Mouse (Mus musculus) mature B cell (primary cell): ENCODE measurements around the gene Gm38119.
"Not testable (repeated sequence)": the region's sequence is repeated elsewhere in the genome, so short reads cannot be mapped to it uniquely, and the experiment has no call there.

Source experiments
- in situ Hi-C: fragments of 300-500 bp; cut with MboI; formaldehyde crosslinking; loops from 2 replicates; pipeline ENCODE4 v1.14.3; 2019

The Gm38119 gene

DNA sequence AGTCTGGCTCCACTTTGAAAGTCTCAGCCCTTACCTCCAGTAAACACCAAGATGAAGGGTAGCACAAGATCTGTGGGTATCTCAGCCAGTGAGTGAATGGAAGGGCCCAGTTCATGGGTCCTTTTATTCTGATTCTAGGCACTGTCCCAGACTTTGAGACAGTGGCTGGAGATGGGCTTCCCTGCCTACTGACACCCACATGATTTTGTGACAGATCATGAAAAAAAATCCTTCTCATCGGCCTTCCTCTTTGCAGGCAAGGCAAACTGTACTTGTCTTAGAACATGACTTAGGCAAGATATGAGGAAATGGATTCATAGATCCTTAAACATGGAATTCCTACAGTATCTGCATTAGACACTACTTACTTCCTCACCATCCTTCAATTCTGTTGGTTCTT is at the start of gene Gm38119:
Gm38119 (minus strand) TSS at position 101 of the 400 bp plus-strand sequence.
- in situ Hi-C loops, result no loop called here

DNA sequence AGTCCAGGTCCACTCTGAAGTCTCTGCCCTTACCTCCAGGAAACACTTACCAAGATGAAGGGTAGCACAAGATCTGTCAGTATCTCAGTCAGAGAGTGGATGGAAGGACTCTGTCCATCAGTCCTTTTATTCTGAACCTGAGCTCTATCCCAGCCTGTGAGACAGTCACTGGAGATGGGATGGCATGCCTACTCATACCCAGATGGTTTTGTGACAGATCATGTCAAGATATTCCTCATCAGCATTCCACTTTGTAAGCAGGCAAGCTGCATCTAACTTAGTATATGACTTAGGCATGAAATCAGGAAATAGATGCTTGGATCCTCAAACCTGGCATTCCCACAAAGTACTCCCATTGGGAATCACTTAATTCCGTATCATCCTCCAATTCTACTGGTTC is 39.9 kb upstream of the Gm38119 start, which contains the start of gene Lce1i:
Lce1i (minus strand) TSS at position 101 of the 400 bp plus-strand sequence.
- in situ Hi-C loops, result no loop called here

DNA sequence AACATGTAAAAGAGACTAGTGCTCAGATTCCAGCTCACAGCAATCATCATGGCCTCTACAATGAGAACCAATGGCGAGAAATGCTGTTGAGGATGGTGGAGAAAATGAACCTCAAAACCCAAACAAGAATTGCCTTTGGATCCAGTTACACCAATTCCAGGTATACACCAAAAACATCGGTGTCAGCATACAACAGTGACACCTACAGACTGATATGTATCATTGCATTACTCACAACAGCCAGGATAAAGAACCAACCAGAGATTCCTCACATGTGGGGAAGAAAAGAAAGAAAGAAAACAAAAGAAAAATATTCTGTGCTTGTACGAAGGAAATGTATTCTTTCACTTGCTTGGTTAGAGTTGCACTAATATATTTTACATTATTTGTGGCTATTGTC is 32.7 kb upstream of the Gm38119 start:
- in situ Hi-C loops, result no loop called here

DNA sequence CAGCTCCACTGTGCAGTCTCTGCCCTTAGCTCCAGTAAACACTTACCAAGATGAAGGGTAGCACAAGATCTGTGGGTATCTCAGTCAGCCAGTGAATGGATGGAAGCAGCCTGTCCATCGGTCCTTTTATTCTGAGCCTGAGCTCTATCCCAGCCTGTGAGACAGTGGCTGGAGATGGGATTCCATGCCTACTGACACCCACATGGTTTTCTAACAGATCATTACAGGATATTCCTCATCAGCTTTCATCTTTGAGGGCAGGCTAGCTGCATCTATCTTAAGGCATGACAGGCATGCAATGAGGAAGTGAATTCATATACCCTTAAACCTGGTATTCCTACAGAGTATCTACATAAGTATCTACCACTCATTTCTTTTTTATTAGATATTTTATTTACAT is 26.1 kb upstream of the Gm38119 start, which contains the start of gene Lce1h:
Lce1h (minus strand) TSS at position 101 of the 400 bp plus-strand sequence.
- in situ Hi-C loops, result no loop called here

DNA sequence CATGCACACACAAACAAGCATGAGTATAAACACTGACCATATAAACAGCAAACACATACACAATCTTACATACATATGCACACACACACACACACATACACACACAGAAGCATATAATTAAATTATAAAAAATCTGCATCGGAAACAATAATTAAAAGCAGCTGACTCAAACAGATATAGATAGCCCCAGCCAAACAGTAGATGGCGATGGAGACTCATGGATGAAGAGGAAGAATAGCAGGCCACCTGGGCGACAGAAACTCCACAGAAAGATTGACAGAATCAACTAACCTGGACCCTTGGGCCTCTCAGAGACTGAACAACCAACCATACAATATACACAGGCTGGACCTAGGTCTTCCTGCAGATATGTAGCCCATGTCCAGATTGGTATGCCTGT is 14.3 kb upstream of the Gm38119 start:
- in situ Hi-C loops, result no loop called here

DNA sequence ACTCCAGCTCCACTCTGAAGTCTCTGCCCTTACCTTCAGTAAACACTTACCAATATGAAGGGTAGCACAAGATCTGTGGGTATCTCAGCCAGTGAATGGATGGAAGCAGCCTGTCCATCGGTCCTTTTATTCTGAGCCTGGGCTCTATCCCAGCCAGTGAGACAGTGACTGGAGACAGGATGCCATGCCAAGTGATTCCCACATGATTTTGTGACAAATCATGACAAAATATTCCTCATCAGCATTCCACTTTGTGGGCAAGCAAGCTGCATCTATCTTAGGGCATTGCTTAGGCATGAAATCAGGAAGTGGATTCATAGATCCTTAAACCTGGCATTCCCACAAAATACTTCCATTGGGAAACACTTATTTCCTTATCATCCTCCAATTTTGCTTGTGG is 13.3 kb upstream of the Gm38119 start, which contains the start of gene Lce1g:
Lce1g (minus strand) TSS at position 101 of the 400 bp plus-strand sequence.
- in situ Hi-C loops, result no loop called here

DNA sequence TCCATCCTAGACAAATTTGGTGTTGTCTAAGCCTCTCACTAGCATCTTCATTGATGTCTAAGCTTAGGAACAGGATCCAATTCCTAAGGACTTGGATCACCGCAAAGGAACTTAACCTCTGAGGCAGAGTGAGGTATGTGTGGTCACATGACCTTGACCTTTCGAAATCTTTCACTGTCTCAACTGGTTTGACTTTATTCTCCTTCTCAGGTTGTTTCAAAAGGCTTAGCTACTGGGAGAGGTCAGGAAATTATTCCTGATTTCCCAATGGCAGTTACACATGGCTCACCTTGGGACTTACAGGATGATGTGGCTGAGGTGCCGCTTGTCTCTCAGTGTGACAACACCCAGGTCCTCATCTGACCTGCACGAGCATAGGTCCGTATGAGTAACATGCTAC is 16.3 kb downstream of the Gm38119 start:
- in situ Hi-C loops, result no loop called here

DNA sequence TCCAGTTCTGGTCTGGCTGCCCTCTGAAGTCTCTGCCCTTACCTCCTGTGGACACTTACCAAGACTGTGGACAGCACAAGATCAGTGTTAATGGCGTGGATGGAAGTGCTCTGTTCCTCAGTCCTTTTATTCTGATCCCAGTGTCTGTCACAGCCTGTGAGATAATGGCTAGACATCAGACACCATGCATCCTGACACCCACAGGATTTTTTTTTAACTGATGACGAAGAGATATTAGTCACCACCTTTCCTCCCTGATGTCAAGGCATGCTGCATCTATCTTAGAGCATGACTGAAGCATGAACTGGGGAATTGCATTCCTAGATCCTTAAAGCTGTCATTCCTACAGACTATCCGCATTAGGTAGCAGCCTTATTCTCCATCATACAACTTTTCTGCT is 18.6 kb downstream of the Gm38119 start, which contains the start of gene Lce1f:
Lce1f (minus strand) TSS at position 101 of the 400 bp plus-strand sequence.
- in situ Hi-C loops, result no loop called here

DNA sequence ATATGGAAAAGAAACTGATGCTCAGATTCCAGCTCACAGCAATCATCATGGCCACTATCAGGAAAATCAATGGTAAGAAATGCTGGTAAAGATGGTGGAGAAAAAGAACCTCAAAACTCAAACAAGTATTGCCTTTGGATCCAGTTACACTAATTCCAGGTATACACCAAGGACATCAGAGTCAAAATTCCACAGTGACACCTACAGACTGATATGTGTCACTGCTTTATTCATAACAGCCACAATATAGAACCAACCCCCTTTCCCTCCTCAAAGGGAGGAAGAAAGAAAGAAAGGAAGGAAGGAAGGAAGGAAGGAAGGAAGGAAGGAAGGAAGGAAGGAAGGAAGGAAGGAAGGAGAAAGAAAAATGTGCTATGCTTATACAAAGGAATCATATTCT is 23.8 kb downstream of the Gm38119 start:
- in situ Hi-C loops, result no loop called here

DNA sequence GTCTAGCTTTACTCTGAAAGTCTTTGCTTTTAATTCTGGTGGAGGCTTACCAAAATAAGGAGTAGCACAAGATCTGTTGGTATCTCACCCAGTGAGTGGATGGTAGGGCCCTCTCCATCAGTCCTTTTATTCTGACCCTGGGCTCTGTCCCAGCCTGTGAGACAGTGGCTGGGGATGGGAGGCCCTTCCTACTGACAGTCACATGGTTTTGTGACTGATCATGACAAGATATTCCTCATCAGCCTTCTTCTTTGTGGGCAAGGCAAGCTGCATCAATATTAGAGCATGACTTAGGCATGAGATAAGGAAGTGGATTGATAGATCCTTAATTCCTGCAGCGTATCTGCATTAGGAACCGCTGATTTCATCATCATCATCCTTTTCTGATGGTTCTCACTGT is 29.9 kb downstream of the Gm38119 start, which contains the start of gene Lce1e:
Lce1e (minus strand) TSS at position 101 of the 400 bp plus-strand sequence.
- in situ Hi-C loops, result no loop called here

DNA sequence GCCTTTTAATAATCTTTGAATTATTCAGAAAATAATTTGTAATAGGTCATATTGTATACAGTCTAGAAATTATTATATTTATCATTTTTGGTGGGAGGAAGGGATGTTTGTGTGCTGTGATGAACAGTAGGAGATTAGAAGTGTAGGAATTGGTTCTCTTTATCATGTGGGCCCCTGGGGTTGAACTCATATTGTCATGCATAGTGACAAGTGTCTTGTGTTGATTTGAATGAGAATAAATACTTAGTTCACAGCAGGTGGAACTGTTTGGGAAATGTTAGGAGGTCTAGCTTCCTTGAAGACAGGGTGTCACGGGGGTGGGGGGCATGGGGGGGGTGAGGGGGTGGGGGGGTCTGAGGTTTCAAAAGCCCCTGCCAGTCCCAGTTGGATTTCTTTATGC is 44.3 kb downstream of the Gm38119 start:
- in situ Hi-C loops, result no loop called here

DNA sequence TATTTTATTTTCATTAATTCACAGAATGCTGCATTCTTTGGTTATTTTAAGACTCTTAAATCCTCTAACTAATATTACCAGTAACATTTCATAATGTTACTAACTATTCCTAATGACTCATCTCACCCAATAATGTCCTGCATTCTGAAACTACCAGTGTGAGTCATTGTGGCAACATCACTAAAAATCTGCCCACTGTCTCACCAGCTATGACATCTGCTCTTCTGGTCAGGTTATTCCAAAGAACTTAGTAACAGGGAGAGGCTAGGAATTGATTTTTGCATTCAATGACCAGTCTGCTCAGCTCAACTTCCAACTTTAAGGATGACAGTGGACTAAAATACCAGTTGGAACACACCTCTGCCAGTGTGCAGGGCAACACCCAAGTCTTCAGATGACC is 47.2 kb downstream of the Gm38119 start:
- in situ Hi-C loops, result no loop called here

DNA sequence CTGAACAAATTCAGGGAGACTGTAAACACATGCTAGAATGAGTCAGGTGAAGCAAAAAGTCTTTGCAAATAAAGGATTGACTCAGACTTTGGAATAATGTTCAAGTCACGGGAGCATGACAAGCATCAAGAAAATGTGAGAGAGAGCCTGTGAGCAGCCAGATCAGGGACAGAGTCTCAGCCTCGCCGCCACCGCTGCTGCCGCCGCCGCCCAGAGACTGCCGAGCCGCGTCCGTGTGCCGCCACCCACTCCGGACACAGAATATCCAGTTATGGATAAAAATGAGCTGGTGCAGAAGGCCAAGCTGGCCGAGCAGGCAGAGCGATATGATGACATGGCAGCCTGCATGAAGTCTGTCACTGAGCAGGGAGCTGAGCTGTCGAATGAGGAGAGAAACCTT is 49.7 kb downstream of the Gm38119 start:
- in situ Hi-C loops, result not testable (repeated sequence)
